Mouse (Mus musculus): ENCODE results near the gene Cldn10. TPM values are rescaled to one million over a fixed set of nuclear protein-coding genes. Genes with fewer than 3 reads are reported as not detected.

Gene Cldn10
- total and polyA plus RNA-seq, 3 experiments, result 0.16 TPM; not detected in 2

DNA sequence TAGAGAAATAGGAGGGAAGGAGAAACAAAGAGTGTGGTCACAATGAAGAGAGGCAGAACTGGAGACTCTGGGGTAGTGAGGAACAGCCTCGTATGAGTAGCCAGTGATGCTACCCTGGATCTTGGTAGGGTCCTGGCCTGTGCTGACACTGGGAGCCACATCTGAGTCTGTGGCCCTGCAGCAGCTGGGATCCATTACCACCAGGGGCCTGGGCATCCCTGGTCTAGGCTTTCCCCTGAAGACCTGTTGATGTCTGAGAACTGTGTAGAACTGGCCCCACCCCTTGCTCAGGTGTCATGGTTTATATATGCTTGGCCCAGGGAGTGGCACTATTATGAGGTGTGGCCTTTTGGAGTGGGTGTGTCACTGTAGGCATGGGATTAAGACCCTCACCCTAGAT lies 12.2 kb upstream of the Cldn10 start:
- no peaks in the 10 kb centered on the region for H3K27me3 ChIP-seq (ENCODE audit: insufficient read depth, low read length)
- no peak for ATAC-seq (ENCODE audit: extremely low read depth, insufficient number of reproducible peaks, low FRiP score, poor library complexity, severe bottlenecking)
- peaks cover 6% of the 10 kb centered on the region for H3K9me3 ChIP-seq (replicated peaks)
- peaks cover 12% of the 10 kb centered on the region for H3K36me3 ChIP-seq (replicated peaks)
- H3K4me3 ChIP-seq (ENCODE audit: low read depth, low read length), result no peak overlapping the region
- DNase-seq (ENCODE audit: low spot score), result no peak
- TF ChIP-seq CTCF (IDR thresholded peaks at IDR 0.05; ENCODE audit: low read depth, low read length) (no peak), TAL1 (conservative IDR thresholded peaks at IDR 0.05; ENCODE audit: low read depth, low read length) (no peak), POLR2AphosphoS5 (IDR thresholded peaks at IDR 0.05; ENCODE audit: insufficient replicate concordance, low read depth, low read length) (no peak), GATA1 (IDR thresholded peaks at IDR 0.05; ENCODE audit: borderline replicate concordance, low read length) (no peak), GATA2 (IDR thresholded peaks at IDR 0.05; ENCODE audit: borderline replicate concordance, low read depth, low read length) (no peak)
- H3K4me1 ChIP-seq (ENCODE audit: insufficient read depth, low read depth, low read length), result peaks cover 42% of the 10 kb centered on the region

DNA sequence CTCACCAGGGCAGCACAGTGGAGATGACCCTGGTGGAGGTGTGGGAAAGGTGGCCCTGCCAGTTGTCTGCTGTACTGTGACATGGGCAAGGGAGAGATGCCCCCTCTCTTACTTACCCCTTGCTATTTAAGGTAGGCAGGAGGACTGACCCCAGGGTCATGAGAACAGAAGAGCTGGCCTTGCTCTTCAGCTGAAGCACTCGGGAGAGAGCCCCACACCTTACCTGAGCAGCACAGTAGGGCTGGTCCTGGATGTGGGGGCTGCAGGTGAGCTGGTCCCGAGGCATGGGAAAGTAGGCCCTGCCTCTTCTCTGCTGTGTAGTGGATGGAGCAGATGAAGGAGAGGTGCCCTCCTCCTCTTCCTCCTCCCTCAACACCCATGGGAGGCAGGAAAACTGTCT lies 11.3 kb upstream of the Cldn10 start:
- H3K36me3 ChIP-seq (replicated peaks), result peaks cover 12% of the 10 kb centered on the region
- H3K4me1 ChIP-seq (ENCODE audit: insufficient read depth, low read depth, low read length), result peaks cover 42% of the 10 kb centered on the region
- peaks cover 6% of the 10 kb centered on the region for H3K9me3 ChIP-seq (replicated peaks)
- ATAC-seq (ENCODE audit: extremely low read depth, insufficient number of reproducible peaks, low FRiP score, poor library complexity, severe bottlenecking) (no peak), DNase-seq (ENCODE audit: low spot score) (no peak)
- TF ChIP-seq GATA2 (IDR thresholded peaks at IDR 0.05; ENCODE audit: borderline replicate concordance, low read depth, low read length) (no peak), GATA1 (IDR thresholded peaks at IDR 0.05; ENCODE audit: borderline replicate concordance, low read length) (no peak), CTCF (IDR thresholded peaks at IDR 0.05; ENCODE audit: low read depth, low read length) (no peak), POLR2AphosphoS5 (IDR thresholded peaks at IDR 0.05; ENCODE audit: insufficient replicate concordance, low read depth, low read length) (no peak), TAL1 (conservative IDR thresholded peaks at IDR 0.05; ENCODE audit: low read depth, low read length) (no peak)
- H3K27me3 ChIP-seq (ENCODE audit: insufficient read depth, low read length), result no peaks in the 10 kb centered on the region
- no peak overlapping the region; the same call in 1 of the 2 replicates for H3K4me3 ChIP-seq (ENCODE audit: low read depth, low read length)

- ATAC-seq (ENCODE audit: extremely low read depth, insufficient number of reproducible peaks, low FRiP score, poor library complexity, severe bottlenecking) (no peak), DNase-seq (ENCODE audit: low spot score) (no peak)
These were observed 10.2 kb upstream of the Cldn10 start for GRCm38 (mm10) chr14:118777478-118777877.

DNA sequence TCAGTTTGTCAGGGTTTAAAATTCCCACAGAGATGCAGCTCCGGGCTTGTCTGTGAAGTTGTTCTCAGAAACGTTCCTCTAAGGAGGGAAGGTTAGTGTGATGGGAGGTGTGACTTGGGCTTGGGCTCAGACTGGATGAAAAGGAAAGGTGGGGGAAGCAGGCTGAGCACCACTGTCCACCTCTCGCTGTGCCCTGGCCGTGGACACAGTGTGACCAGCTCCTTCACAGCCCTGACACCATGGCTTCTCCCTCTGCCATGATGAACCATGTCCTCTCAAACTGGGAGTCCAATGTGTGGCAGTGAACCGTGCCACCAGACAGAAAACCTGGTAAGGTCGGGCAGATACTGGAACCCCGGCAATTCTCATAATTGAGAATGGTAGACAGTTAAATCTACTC lies 6.1 kb upstream of the Cldn10 start:
- Histone ChIP-seq H3K27me3 (ENCODE audit: insufficient read depth, low read length) (no peaks in the 10 kb centered on the region), H3K4me3 (ENCODE audit: low read depth, low read length) (no peak overlapping the region), H3K9me3 (replicated peaks) (no peaks in the 10 kb centered on the region), H3K36me3 (replicated peaks) (peaks cover 9% of the 10 kb centered on the region), H3K4me1 (ENCODE audit: insufficient read depth, low read depth, low read length) (peaks cover 47% of the 10 kb centered on the region)
- DNase-seq (ENCODE audit: low spot score) (no peak), ATAC-seq (ENCODE audit: extremely low read depth, insufficient number of reproducible peaks, low FRiP score, poor library complexity, severe bottlenecking) (no peak)
- TF ChIP-seq POLR2AphosphoS5 (IDR thresholded peaks at IDR 0.05; ENCODE audit: insufficient replicate concordance, low read depth, low read length) (no peak), CTCF (IDR thresholded peaks at IDR 0.05; ENCODE audit: low read depth, low read length) (no peak), GATA1 (IDR thresholded peaks at IDR 0.05; ENCODE audit: borderline replicate concordance, low read length) (no peak), TAL1 (conservative IDR thresholded peaks at IDR 0.05; ENCODE audit: low read depth, low read length) (no peak), GATA2 (IDR thresholded peaks at IDR 0.05; ENCODE audit: borderline replicate concordance, low read depth, low read length) (no peak)

More at GRCm38 (mm10) chr14:118777478-118777877, 10.2 kb upstream of the Cldn10 start:
- TF ChIP-seq GATA2 (IDR thresholded peaks at IDR 0.05; ENCODE audit: borderline replicate concordance, low read depth, low read length) (no peak), CTCF (IDR thresholded peaks at IDR 0.05; ENCODE audit: low read depth, low read length) (no peak), GATA1 (IDR thresholded peaks at IDR 0.05; ENCODE audit: borderline replicate concordance, low read length) (no peak), TAL1 (conservative IDR thresholded peaks at IDR 0.05; ENCODE audit: low read depth, low read length) (no peak), POLR2AphosphoS5 (IDR thresholded peaks at IDR 0.05; ENCODE audit: insufficient replicate concordance, low read depth, low read length) (no peak)
- peaks cover 6% of the 10 kb centered on the region for H3K9me3 ChIP-seq (replicated peaks)
- H3K4me3 ChIP-seq (ENCODE audit: low read depth, low read length), result no peak overlapping the region
- H3K36me3 ChIP-seq (replicated peaks), result peaks cover 15% of the 10 kb centered on the region
- H3K4me1 ChIP-seq (ENCODE audit: insufficient read depth, low read depth, low read length), result peaks cover 51% of the 10 kb centered on the region
- no peaks in the 10 kb centered on the region for H3K27me3 ChIP-seq (ENCODE audit: insufficient read depth, low read length)

GRCm38 (mm10) chr14:118782241-118782640 lies 5.5 kb upstream of the Cldn10 start:
- H3K27me3 ChIP-seq (ENCODE audit: insufficient read depth, low read length), result no peaks in the 10 kb centered on the region
- peak; percentile 95 for ATAC-seq (ENCODE audit: extremely low read depth, insufficient number of reproducible peaks, low FRiP score, poor library complexity, severe bottlenecking)
- no peak overlapping the region for H3K4me3 ChIP-seq (ENCODE audit: low read depth, low read length)
- H3K36me3 ChIP-seq (replicated peaks), result peaks cover 8% of the 10 kb centered on the region
- H3K4me1 ChIP-seq (ENCODE audit: insufficient read depth, low read depth, low read length), result peaks cover 43% of the 10 kb centered on the region
- H3K9me3 ChIP-seq (replicated peaks), result no peaks in the 10 kb centered on the region
- DNase-seq (ENCODE audit: low spot score), result no peak
- TF ChIP-seq POLR2AphosphoS5 (IDR thresholded peaks at IDR 0.05; ENCODE audit: insufficient replicate concordance, low read depth, low read length), result no peak

GRCm38 (mm10) chr14:118783326-118783935 lies 4.3 kb upstream of the Cldn10 start:
- DNase-seq (ENCODE audit: low spot score) (no peak), ATAC-seq (ENCODE audit: extremely low read depth, insufficient number of reproducible peaks, low FRiP score, poor library complexity, severe bottlenecking) (no peak)
- peaks cover 12% of the 10 kb centered on the region for H3K36me3 ChIP-seq (replicated peaks)
- no peaks in the 10 kb centered on the region for H3K9me3 ChIP-seq (replicated peaks)
- no peaks in the 10 kb centered on the region for H3K27me3 ChIP-seq (ENCODE audit: insufficient read depth, low read length)
- no peak overlapping the region for H3K4me3 ChIP-seq (ENCODE audit: low read depth, low read length)
- H3K4me1 ChIP-seq (ENCODE audit: insufficient read depth, low read depth, low read length), result peaks cover 40% of the 10 kb centered on the region
- TF ChIP-seq GATA1 (IDR thresholded peaks at IDR 0.05; ENCODE audit: borderline replicate concordance, low read length) (no peak), TAL1 (conservative IDR thresholded peaks at IDR 0.05; ENCODE audit: low read depth, low read length) (no peak), POLR2AphosphoS5 (IDR thresholded peaks at IDR 0.05; ENCODE audit: insufficient replicate concordance, low read depth, low read length) (no peak), GATA2 (IDR thresholded peaks at IDR 0.05; ENCODE audit: borderline replicate concordance, low read depth, low read length) (no peak), CTCF (IDR thresholded peaks at IDR 0.05; ENCODE audit: low read depth, low read length) (no peak)
